Mouse (Mus musculus) ES-E14 (cell line): ENCODE data around the gene Klf5.

Experiments
- CHD2 ChIP-seq: IDR thresholded peaks from 2 replicates; pipeline ENCODE4 v1.6.1; 2014; ENCODE audit warnings: mild to moderate bottlenecking, low read depth, low read length, inconsistent platforms
- HCFC1 ChIP-seq: IDR thresholded peaks from 2 replicates; pipeline ENCODE4 v1.6.1; 2012; ENCODE audit warnings: low read length, inconsistent platforms, borderline replicate concordance; ENCODE audit not compliant: insufficient read depth
- MAFK ChIP-seq: IDR thresholded peaks from 2 replicates; pipeline ENCODE4 v1.6.1; 2014; ENCODE audit warnings: mild to moderate bottlenecking, low read depth, low read length, inconsistent platforms; ENCODE audit not compliant: insufficient read depth
- ZC3H11A ChIP-seq: IDR thresholded peaks from 2 replicates; pipeline ENCODE4 v1.6.1; 2012; ENCODE audit warnings: low read depth, mild to moderate bottlenecking, inconsistent platforms, low read length, borderline replicate concordance
- ZNF384 ChIP-seq: IDR thresholded peaks from 2 replicates; pipeline ENCODE4 v1.6.1; 2012; ENCODE audit warnings: low read depth, low read length, inconsistent platforms

- TF ChIP-seq MAFK: no peak
- TF ChIP-seq HCFC1: no peak
- no peak for TF ChIP-seq CHD2
- no peak for TF ChIP-seq ZNF384
- no peak for TF ChIP-seq ZC3H11A
Observed at GRCm38 (mm10) chr14:99316275-99316674, 17.8 kb downstream of the Klf5 start.
